Mouse (Mus musculus): ENCODE measurements around the gene Tmprss4.

The Tmprss4 gene

GRCm38 (mm10) chr9:45203797-45204410 is at the start of gene Tmprss4:
Tmprss4 (minus strand) TSS chr9:45204092.
- no peak for DNase-seq (ENCODE audit: low spot score)

GRCm38 (mm10) chr9:45252395-45252794 is 48.5 kb upstream of the Tmprss4 start:
- no peak for DNase-seq (ENCODE audit: low spot score)

- DNase-seq (ENCODE audit: low spot score) = no peak
Measured at GRCm38 (mm10) chr9:45251990-45252389, 48.1 kb upstream of the Tmprss4 start.

GRCm38 (mm10) chr9:45251281-45251680 is 47.4 kb upstream of the Tmprss4 start:
- DNase-seq (ENCODE audit: low spot score) = no peak

GRCm38 (mm10) chr9:45250306-45250705 is 46.4 kb upstream of the Tmprss4 start:
- no peak for DNase-seq (ENCODE audit: low spot score)

- no peak for DNase-seq (ENCODE audit: low spot score)
Measured at GRCm38 (mm10) chr9:45247536-45247935, 43.6 kb upstream of the Tmprss4 start.

GRCm38 (mm10) chr9:45246060-45246459 is 42.2 kb upstream of the Tmprss4 start:
- no peak for DNase-seq (ENCODE audit: low spot score)

- no peak for DNase-seq (ENCODE audit: low spot score)
Measured at GRCm38 (mm10) chr9:45245432-45245831, 41.5 kb upstream of the Tmprss4 start.

GRCm38 (mm10) chr9:45241397-45241796 is 37.5 kb upstream of the Tmprss4 start:
- DNase-seq (ENCODE audit: low spot score) = no peak

- no peak for DNase-seq (ENCODE audit: low spot score)
Measured at GRCm38 (mm10) chr9:45236744-45237143, 32.9 kb upstream of the Tmprss4 start.

GRCm38 (mm10) chr9:45235668-45236227 is 31.9 kb upstream of the Tmprss4 start:
- no peak for DNase-seq (ENCODE audit: low spot score)

GRCm38 (mm10) chr9:45229359-45229758 is 25.5 kb upstream of the Tmprss4 start:
- DNase-seq (ENCODE audit: low spot score) = no peak

GRCm38 (mm10) chr9:45221567-45221966 is 17.7 kb upstream of the Tmprss4 start:
- peak; percentile 86 for DNase-seq (ENCODE audit: low spot score)

GRCm38 (mm10) chr9:45219644-45220043 is 15.8 kb upstream of the Tmprss4 start:
- no peak for DNase-seq (ENCODE audit: low spot score)

- DNase-seq (ENCODE audit: low spot score) = no peak
Measured at GRCm38 (mm10) chr9:45215526-45216179, 11.8 kb upstream of the Tmprss4 start.

GRCm38 (mm10) chr9:45212001-45212400 is 8.1 kb upstream of the Tmprss4 start:
- no peak for DNase-seq (ENCODE audit: low spot score)

- DNase-seq (ENCODE audit: low spot score) = no peak
Measured at GRCm38 (mm10) chr9:45207015-45207743, 3.3 kb upstream of the Tmprss4 start.

GRCm38 (mm10) chr9:45206121-45206520 is 2.2 kb upstream of the Tmprss4 start:
- DNase-seq (ENCODE audit: low spot score) = no peak

- no peak for DNase-seq (ENCODE audit: low spot score)
Measured at GRCm38 (mm10) chr9:45205143-45205542, 1.3 kb upstream of the Tmprss4 start.

GRCm38 (mm10) chr9:45202021-45202798 is 1.7 kb downstream of the Tmprss4 start:
- no peak for DNase-seq (ENCODE audit: low spot score)

- no peak for DNase-seq (ENCODE audit: low spot score)
Measured at GRCm38 (mm10) chr9:45201319-45201947, 2.5 kb downstream of the Tmprss4 start.

- DNase-seq (ENCODE audit: low spot score) = no peak
Measured at GRCm38 (mm10) chr9:45197549-45197948, 6.3 kb downstream of the Tmprss4 start.

Data from ovary, postnatal 14 days (tissue).